Mouse (Mus musculus) naive thymus-derived CD4-positive, alpha-beta T cell, adult 2 months (primary cell): ENCODE results near the gene Traf3.

ENCODE experiments used
- DNase-seq: peaks from one replicate; pipeline ENCODE4 v3.0.0-alpha.2; 2011; ENCODE audit warnings: low read depth

Gene Traf3

DNA sequence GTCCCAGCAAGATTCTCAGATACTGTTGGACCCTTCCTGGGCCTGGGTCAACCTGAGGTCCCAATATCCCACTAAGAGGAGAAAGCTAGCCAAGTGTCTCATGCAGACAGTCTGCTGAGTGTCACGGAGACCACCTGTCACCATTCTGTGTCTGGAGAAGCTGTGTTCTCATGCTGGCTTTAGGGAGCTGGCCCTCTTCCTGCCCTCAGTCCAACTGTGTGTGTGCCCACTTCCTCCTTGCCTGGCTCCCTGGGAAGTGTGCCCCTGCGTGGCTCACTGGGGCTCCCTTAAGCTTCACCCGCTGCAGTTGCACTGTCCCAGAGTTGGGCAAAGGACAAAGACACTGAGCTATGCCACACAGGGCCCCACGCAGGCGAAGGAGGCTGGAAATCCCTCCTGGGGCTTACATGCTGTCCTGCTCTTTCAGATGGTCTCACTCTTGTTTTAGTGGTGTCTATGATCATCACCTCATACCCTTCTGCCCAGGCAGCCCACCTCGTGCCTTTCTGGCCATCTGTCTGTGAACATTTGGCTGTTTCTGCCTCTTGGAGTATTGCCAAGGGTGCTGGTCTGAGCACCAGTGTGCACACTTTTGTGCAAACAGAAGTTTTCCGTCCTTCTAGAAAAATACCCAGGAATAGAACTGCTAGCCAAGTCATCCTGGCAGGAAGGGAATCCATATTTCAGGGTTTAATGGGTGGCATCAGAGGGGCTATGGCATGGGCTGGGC is 13.0 kb upstream of the Traf3 start:
- DNase-seq, result no peak

DNA sequence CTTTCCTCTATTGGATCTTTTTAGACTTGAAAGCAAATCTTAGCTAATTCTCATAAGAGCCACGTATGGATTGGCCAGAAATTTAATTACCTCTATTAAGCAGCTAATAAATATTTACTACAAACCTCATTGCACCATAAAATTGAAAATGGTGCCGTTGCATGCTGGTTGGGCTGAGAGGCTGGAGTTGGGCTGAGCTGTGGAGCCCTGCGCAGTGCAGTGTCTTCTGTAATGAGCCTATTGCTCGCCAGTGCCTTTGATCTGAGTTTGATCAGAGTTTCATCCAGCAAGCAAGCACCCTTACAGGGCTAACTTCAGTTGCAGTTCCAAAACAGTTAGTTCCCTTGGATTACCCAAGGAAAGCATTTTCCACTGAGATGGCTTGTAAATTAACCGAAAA is 12.2 kb upstream of the Traf3 start:
- DNase-seq, result no peak

DNA sequence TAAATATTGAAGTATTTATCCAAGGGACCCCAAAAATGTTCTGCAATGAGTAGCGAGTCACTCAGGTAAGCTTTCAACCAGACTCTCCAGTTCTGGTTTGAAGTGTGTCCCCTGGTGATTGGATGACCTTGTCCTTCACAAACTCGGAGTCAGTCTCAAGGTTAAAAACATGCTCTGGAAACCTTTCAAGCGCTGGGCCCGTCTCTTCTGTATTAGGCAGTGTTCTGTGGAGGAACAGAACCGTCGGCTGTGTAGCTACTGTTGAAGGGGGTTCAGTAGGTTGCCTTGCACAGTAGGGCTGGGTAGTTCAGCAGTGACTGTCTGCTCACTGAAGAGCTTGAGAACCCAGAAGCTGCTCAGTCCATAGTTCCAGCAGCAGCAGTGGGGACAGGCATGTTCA is 11.5 kb upstream of the Traf3 start:
- DNase-seq, result no peak

DNA sequence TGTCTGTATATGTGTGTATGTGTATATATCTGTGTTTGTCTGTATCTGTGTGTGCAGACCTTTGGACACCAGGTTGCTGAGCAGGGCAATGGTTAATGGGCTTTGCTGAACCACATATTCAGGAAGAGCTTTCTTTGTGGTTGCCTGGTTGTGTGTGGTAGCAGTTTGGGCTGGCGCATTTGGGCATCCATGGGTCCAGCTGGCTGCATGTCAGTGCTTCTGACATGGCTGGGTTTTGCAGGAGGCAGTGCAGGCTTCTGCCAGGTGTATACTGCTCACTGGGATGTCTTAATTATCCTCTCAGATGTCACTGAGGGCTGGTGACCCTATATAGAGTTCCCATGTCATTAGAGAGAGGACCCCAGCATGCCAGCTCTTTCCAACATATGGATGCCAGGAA is 10.4 kb upstream of the Traf3 start:
- no peak for DNase-seq

- DNase-seq, result peak; percentile 89
These were observed 6.3 kb upstream of the Traf3 start for GRCm38 (mm10) chr12:111159659-111160428.

GRCm38 (mm10) chr12:111160871-111161270 is 5.3 kb upstream of the Traf3 start:
- no peak for DNase-seq

- DNase-seq, result no peak
These were observed 4.2 kb upstream of the Traf3 start for GRCm38 (mm10) chr12:111161943-111162311.

DNA sequence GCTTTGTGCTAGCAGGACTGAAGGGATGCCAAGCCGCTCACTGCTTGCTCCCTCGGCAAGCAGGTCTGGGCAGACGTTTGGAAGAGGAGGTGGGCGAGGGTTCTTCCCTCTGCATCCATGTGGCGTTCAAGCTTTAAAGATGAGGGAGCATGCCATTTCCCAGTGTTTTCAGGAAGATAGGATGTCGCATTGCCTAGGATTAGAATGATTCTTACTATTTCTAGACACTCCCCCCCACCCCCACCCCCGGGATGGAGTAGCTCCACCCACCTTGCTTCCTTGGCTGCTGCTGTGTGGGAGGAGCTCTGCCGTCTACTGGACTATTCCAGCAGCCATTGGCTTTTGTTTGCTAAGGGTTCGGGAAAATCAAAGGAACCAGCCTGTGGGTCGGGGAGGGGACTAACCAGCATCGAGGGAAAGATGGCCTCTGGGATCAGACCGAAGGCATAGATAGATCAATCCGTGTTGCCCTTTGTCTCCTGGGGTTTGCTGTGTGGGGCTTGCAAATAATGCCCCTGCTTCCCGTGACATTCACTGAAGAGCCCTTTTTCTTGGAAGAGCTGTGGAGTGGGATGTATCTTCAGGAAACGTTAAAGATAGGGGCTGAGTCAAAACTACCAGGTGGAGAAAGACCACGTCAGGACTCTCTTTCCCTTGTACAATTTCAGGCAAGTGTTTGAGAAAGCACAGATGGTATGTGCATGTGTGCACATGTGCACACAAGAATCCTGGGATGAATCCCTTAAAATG is 3.7 kb upstream of the Traf3 start:
- peak; percentile 41 for DNase-seq

GRCm38 (mm10) chr12:111164310-111164751 is 1.8 kb upstream of the Traf3 start:
- DNase-seq, result peak; percentile 84

DNA sequence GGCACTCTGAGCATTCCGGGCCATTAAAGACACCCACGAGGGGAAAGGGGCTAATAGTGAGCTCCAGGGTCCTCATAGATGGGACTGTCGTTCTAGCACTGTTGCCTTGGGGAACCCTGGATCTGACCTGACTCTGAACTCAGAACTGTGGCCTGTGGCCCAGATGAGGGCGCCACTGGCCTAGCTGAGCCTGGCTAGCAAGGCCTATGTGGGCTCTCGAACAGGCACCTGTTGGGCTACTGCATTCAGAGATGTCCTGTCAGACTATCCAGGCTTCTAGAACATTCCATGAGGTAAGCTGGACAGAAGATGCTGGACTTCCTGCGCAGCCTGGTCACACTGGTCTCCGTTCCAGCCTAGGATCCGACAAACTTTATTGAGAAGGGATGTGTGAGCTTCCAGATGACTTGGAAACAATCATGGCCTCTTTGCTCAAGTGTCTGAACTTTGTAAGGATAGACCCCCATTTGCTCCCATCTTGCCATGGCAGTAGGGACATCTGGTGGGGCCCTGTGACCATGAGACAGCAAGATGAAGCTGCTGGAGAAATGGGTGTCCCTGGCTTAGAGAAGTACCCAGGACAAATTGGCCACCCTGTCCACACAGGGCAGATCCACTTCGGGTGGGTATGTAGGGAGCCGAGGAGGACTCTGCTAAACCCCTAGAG is 891 bp upstream of the Traf3 start:
- DNase-seq, result peak; percentile 62

DNA sequence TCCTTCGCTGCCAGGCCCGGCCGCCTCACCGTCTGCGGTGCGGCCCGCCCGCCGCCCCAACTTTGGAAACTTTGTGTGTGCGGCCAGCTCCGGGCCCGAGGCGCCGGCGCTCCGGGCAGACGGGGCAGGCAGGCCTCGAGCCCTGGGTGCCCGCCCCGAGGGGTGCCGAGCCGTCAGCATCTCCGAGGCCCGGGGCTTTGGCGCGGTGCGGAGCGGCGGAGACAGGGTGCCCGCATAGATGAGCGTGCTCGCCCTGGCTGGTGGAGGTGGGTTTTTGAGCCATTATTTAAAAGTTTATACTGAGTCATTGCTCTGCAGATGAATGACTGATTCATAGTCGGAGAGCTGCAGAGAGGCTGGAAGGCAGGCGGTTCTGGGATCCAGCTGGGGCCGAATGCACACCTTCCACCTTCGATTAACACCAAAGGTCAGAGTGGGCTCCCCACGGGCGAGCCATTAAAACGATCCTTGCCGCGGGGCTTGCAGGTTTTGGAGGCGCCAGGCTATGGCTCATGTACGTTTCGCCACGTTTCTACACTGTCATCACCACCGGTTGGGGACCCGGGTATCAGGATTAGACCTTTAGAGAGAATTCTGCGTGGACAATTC is 615 bp downstream of the Traf3 start:
- peak; percentile 60 for DNase-seq

DNA sequence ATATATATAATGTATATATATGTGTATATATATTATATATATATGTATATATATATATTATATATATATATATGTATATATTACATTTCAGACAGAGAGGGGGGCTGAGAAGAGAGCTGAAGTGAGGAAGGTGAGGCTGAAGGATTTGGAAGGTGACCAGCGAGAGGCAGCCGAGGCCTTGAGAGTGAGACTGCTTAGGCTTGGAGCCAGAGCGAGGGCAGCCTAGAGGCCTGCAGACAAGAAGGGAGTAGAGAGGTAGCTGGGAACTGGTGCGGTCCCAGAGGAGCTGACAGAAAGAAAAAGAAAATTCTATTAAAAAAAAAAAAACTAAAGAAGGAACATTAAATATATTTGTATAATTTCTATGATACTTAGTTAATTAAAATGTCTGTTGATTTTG is 2.7 kb downstream of the Traf3 start:
- no peak for DNase-seq

- no peak for DNase-seq
These were observed 12.6 kb downstream of the Traf3 start for GRCm38 (mm10) chr12:111178772-111179171.

GRCm38 (mm10) chr12:111181848-111182247 is 15.7 kb downstream of the Traf3 start:
- DNase-seq, result no peak

GRCm38 (mm10) chr12:111182378-111182777 is 16.2 kb downstream of the Traf3 start:
- DNase-seq, result no peak

GRCm38 (mm10) chr12:111184476-111184875 is 18.3 kb downstream of the Traf3 start, which contains the start of gene 4930595D18Rik:
TSS of gene 4930595D18Rik (minus strand) at chr12:111184491.
- no peak for DNase-seq

GRCm38 (mm10) chr12:111186986-111187385 is 20.8 kb downstream of the Traf3 start:
- DNase-seq, result no peak

GRCm38 (mm10) chr12:111188295-111188694 is 22.1 kb downstream of the Traf3 start:
- no peak for DNase-seq

DNA sequence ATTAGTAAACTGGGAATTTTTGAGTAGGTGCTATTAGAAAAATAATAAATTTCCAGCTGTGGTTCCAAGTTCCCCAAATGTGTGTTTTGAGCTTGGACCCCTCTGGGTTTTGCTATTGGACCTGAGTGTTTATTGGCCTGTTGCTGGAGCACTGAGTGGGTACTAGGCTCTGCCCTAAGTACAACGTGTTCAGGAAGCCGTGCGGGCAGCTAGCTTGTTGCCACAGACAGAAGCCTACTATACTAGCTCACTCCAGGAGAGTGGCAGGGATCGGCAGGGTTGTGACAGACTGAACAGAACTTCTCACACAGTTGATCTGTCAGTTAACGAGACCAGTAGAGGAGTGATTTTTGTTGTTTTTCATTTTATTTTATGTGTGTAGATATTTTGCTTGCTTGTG is 24.2 kb downstream of the Traf3 start:
- no peak for DNase-seq

DNA sequence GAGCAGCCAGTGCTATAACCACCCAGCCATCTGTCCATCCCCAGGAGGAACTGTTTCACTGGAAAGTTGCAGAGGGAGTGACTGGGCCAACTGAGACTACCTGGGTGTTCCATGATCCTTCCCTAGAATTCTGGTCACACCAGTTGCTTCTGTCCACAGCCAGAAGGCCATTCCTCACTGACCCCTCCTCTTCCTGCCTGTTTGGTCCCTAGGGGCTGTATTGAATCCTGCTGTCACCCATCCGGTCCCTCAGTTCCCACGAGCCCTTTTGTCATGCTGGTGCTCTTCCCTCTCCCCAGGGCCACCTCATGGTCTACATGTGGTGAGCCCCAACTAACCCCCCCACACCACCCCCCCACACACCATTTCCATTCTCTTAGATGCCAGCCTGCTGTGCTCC is 24.7 kb downstream of the Traf3 start:
- DNase-seq, result no peak

- no peak for DNase-seq
These were observed 26.6 kb downstream of the Traf3 start for GRCm38 (mm10) chr12:111192777-111193176.

DNA sequence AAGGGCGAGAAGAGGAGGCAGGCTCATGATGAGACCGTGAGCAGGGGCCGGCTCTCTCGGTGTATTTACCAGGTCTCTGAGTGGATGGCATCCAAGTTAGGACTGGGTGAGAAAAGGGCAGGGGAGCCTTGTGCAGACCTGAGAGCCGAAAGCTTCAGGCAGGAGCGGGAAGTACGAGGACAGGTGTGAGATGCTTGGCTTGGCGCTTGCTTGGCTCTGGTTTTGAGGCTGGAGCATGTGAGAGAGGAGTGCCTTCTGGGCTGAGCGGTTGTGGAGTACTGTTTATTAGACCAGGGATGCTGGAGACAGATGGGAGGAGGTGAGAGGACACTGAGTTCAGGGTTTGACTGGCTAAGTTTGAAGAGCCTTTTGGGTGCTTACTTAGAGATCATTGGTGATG is 27.2 kb downstream of the Traf3 start:
- DNase-seq, result no peak
